Mouse (Mus musculus) urinary bladder, postnatal 10 days (tissue): Measurements from ENCODE around the gene Trim14.
"Not testable (repeated sequence)": the region's sequence is repeated elsewhere in the genome, so short reads cannot be mapped to it uniquely, and the experiment has no call there.

Experiments used
- DNase-seq: peaks from one replicate; pipeline ENCODE4 v3.0.0; 2022; ENCODE audit warnings: low spot score

Gene Trim14

DNA sequence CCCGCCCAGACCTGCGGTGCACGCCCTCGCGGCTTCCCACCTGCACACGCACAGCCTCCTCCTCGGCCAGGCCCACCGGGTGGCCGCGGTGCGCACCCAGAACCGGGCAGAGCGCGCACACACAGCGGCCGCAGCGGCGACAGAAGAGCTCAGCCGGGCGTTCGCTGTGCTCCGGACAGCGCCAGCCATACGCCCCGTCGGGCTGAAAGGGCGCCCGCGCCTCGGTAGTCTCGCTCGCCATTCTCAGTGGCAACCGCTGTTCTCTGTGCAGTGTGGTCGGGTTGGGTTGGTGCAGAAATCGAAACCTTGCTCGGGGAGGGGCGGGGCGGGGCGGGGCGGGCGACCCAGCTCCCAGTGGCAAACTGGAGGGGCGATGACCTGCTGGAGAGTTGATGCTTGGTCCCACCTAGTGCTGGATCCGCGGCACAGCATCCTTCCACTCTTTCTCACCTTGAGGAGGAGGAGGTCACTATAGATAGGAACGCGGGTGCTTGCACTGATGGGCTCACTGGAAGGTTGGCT, at the start of gene Trim14:
TSS of gene Trim14 (minus strand) at position 302 of the 522 bp plus-strand sequence.
- no peak for DNase-seq

DNA sequence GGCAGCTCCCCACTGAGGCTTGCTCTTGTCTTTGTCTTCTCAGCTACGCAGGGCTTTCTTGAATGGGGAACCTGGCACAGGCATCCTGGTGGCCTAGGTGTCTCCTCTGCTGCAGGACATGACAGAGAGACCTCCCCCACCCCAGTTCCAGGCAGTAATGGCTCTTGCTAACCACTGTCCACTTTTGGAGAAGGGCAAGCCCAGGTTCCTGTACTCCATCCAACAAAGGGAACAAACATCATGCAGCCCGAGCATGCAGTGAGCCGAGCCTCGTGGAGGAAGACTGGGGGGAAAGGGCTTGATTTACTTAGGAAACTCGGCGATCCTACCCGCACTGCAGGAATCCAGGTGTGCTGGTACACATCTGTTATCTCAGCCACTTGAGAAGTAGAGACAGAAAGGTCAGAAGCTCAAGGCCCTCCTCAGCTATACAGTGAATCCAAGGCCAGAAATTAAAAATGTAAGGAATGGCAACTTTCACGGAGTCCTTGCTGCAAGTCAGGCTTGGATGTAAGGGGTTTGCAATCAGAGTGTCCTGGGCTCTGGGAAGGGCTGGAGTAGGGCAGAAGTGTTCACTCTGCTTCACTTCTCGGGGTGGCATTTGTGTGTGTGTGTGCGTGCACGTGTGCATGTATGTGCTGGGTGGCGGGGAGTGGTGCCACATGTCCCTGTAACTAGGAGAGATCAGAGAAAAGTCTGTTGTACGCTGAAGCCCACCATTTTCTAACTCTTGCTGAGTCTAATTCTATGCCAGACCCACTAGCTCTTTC, 49.3 kb upstream of the Trim14 start:
- no peak for DNase-seq

DNA sequence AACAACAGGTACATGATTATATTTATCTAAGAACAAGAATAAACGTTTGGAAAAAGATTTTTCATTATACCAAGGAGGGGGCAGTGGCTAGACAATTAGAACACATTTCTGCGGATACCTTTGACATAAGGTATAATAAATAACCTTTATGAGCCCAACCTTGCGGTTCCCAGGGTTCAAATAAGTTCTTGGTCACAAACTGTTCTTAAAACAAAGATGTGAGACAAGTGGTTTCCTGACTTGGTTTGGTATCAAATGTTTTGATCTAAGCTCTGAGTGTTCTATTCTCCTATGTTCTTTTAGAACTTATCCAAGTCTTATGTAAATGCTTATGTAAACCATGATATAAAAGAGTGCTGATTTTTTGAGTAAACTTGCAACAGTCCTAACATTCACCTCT, 48.6 kb upstream of the Trim14 start:
- not testable (repeated sequence) for DNase-seq

DNA sequence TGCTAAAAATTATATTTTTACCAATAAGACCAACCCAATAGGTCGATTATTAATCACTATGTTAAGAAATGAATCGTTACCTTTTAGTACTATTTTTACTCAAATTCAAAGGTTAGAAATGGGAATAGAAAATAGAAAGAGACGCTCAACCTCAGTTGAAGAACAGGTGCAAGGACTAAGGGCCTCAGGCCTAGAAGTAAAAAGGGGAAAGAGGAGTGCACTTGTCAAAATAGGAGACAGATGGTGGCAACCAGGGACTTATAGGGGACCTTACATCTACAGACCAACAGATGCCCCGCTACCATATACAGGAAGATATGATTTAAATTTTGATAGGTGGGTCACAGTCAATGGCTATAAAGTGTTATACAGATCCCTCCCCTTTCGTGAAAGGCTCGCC, 48.1 kb upstream of the Trim14 start:
- DNase-seq = not testable (repeated sequence)

DNA sequence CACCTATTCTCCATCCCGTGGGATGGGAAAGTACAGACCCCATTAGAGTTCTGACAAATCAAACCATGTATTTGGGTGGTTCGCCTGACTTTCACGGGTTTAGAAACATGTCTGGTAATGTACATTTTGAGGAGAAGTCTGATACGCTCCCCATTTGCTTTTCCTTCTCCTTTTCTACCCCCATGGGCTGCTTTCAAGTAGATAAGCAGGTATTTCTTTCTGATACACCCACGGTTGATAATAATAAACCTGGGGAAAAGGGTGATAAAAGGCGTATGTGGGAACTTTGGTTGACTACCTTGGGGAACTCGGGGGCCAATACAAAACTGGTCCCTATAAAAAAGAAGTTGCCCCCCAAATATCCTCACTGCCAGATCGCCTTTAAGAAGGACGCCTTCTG, 46.1 kb upstream of the Trim14 start:
- DNase-seq = not testable (repeated sequence)

DNA sequence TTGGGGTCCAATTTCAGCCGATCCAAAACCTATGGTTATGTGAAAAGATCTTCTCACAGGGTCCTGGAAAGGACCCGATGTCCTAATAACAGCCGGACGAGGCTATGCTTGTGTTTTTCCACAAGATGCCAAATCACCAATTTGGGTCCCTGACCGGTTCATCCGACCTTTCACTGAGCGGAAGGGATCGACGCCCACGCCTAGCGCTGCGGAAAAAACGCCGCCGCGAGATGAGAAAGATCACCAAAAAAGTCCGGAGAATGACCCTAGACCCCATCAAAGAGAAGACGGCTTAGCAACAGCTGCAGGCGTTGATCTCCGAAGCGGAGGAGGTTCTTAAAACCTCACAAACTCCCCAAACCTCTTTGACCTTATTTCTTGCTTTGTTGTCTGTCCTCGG, 45.6 kb upstream of the Trim14 start:
- DNase-seq = not testable (repeated sequence)

DNA sequence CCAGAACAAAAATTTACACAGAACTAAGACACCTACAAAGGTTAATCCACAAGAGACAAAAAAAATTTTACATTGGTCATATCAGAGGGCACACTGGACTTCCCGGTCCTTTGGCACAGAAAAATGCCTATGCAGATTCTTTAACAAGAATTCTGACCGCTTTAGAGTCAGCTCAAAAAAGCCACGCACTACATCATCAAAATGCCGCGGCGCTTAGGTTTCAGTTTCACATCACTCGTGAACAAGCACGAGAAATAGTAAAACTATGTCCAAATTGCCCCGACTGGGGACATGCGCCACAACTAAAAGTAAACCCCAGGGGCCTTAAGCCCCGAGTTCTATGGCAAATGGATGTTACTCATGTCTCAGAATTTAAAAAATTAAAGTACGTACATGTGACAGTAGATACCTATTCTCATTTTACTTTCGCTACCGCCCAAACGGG, 44.9 kb upstream of the Trim14 start:
- DNase-seq = not testable (repeated sequence)

DNA sequence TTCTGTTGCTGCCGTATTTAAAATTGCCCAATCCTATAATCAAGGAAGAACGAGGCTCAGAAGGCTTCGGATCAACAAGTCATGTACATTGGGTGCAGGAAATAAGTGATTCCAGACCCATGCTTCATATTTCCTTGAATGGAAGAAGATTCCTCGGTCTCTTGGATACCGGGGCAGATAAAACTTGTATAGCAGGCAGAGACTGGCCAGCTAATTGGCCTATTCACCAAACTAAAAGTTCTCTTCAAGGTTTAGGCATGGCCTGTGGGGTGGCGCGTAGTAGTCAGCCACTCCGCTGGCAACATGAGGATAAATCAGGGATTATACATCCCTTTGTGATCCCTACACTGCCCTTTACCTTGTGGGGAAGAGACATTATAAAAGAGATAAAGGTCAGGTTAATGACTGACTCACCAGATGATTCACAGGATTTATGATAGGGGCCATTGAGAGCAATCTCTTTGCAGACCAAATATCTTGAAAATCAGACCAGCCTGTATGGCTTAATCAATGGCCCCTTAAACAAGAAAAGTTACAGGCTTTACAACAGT, 42.9 kb upstream of the Trim14 start:
- DNase-seq = not testable (repeated sequence)

DNA sequence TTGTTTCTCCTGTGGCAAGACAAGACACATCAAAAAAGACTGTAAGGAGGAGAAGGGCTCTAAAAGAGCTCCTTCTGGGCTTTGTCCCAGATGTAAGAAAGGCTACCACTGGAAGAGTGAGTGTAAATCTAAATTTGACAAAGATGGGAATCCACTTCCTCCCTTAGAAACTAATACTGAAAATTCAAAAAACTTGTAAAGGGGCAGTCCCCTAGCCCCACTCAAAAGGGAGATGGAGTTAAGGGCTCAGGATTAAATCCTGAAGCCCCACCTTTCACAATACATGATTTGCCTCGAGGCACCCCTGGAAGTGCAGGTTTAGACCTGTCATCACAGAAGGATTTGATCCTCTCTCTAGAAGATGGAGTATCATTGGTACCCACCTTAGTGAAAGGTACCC, 42.3 kb upstream of the Trim14 start:
- DNase-seq = no peak

DNA sequence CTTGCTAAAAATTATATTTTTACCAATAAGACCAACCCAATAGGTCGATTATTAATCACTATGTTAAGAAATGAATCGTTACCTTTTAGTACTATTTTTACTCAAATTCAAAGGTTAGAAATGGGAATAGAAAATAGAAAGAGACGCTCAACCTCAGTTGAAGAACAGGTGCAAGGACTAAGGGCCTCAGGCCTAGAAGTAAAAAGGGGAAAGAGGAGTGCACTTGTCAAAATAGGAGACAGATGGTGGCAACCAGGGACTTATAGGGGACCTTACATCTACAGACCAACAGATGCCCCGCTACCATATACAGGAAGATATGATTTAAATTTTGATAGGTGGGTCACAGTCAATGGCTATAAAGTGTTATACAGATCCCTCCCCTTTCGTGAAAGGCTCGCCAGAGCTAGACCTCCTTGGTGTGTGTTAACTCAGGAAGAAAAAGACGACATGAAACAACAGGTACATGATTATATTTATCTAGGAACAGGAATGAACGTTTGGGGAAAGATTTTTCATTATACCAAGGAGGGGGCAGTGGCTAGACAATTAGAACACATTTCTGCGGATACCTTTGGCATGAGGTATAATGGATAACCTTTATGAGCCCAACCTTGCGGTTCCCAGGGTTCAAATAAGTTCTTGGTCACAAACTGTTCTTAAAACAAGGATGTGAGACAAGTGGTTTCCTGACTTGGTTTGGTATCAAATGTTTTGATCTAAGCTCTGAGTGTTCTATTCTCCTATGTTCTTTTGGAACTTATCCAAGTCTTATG, 39.8 kb upstream of the Trim14 start:
- not testable (repeated sequence) for DNase-seq

DNA sequence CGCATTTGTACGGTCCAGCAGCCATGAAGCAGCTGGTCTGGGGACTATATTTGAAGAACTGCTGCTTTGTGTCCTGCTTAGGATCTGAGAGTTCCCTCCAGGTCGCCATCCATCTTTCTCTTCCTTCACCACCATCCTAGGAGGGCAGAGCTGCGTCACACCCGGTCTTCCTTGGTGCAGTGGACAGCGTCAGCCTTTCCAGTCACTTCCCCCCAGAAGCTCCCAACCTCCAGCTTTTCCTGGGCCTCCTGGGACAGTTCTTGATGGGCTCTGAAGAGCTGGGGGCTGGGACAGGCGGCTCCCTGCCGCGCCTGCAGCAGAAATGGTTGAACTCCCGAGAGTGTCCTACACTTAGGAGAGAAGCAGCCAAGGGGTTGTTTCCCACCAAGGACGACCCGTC, 38.9 kb upstream of the Trim14 start:
- no peak for DNase-seq

DNA sequence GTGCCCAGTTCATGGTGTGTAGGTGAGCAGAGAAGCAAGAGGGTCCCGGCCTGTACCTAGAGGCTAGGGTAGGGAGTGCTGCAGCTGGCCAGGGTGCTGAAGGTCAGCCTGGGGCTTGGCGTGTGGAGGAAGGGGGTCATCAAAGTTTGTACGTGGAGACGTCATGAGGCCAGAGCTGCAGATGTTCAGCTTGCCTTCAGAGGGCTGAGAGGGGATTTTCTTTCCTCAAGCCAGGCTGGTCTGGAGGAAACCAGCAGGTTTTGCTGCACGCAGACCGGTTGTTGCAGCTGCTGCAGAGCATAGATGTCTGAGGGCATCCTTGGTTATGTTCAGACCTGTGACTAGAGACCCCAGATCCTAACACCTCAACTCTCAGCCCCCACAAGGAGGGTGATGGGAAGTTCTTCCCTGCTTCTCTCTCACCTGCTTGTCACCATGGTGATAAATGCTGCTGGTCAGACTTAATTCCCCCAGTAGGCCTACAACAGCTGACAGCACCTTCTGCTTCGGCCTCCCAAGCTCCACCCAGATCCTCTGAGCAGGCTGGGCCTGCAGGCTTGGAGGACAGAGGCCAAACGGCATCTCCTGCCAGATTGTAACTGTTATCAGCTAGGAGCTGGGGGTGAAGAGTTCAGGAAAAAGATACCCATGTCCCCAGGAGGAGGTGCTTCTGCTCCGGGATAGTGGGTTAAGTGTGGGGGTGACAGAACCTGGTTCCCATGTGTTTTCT, 38.2 kb upstream of the Trim14 start:
- no peak for DNase-seq

DNA sequence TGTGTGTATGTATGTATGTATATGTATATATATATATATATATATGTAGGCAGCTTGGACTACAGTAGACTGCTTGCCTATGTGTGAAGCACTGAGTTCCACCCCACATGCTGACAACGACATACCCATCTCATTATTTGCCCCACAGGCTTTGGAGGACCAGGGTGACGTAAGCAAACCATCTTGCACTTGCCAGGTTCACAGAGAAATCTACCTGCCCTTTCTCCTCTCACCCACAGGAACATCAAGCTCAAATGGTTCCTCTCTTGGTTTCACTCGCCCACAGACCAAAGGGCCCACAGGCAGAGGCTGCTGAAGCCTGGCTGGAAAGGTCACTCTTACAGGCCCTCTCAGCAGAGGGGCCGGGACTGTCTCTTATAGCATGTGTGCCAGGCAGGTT, 36.7 kb upstream of the Trim14 start:
- no peak for DNase-seq

DNA sequence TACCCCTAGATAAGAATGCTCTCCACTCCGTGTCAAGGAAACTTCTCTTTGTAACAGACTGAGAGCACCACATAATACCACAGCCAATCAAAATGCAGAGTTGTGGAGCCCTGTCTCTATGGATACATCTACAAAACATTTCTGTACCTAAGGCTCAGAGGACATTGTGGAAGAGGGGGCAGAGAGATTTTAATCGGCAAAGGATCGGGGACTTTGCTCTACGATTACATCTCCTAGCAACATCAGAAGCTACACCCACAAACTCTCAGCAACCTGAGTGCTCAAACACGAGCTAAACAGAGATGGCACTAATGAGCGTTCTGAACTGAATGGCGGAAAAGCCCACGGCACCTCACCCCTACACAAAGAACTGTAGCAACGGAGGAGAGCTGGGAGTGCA, 35.8 kb upstream of the Trim14 start:
- no peak for DNase-seq

DNA sequence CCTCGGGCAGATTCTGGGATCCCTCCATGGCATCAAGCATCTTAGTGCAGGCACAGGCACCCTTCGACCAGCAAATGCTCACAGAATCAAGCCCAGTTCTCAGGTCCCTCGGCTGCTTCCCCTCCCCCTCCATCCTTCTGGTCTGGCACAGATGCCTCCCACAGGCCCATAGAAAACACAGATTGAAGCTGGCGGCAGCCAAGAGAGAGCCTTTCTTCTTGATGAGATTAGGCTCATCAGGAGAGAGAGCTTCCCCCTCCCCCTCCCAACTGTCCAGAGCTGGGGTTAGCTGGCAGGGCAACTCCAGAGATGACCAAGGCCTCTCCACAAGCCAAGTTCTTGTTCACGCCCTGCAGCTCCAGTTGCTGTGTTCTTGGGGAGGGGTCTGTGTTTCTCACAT, 33.7 kb upstream of the Trim14 start:
- no peak for DNase-seq

DNA sequence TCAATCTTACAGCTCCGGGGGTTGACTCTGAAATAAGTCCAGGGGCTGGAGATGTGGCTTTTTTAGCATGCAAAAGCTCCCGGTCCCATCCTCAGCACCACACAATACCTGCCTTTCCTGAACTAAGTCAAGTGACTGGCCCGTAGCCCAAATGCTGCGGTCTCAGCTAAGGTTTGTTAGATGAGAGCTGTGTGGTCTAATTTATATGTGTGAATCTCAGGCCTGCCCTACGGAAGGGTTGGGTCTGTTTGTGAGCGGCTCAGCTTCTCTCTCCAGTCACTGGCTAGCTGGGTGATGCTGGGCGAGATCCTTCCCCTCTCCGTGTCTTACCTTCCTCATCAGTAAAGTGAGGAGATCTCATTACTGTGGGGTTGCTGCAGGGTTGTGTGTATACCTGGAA, 32.2 kb upstream of the Trim14 start:
- DNase-seq = no peak

DNA sequence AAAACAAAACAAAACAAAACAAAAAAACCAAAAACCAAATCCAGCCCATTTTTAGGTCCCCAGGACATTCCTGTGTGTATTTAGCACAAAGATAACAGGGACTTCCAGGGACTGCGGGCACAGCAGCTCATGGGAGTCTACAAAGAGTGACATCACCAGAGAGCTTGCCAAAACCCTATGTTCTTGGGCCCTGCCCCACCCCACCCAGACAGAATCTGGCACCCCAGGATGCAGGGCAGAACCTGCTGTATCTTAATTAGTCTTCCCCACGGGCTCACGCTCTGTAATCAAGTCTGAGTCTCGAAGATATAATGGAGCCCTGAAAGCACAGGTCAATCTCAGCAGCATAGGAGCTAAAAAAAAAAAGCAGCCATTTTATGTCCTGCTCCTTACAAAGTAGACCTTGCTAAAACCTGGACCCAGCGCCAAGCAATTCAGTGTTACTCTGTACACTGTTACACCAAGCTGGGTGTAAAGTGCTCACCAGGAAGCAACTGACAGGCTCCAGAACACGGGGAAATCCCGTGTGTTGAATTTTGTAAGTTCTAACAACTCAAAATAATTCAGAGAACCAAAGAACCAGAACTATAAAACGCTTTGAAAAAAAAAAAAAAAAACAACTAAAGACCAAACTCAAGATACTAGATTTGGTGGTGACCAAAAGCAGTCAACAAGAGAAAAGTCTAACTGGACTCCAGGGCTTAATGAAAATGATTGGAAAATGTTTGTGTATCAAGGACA, 31.2 kb upstream of the Trim14 start:
- DNase-seq = no peak

DNA sequence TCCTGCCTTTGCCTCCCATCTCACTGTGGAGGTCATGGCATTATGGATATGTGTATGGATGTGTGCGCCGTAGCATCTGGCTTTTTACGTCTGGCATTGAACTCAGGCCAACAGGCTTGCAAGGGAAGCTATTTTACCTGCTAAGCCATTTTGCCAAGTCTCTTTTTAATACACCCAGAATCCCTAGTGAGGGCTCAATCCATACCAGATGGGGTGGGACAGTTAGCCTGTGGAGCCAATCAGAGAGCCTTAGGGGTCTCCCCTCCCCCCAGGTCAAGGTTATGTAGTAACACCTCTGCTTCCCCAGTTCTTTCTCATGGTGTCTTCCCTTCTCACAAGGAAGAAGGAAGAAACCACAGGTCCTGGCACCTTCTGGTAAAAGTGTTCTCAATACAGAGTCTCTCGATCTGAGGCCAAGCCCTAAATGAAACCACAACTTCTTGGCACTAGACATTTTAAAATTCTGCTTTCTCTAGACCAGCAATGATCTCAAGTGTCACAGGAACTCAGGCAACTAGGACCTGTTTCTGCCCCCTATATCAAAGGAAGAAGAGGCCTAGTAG, 29.5 kb upstream of the Trim14 start:
- no peak for DNase-seq

DNA sequence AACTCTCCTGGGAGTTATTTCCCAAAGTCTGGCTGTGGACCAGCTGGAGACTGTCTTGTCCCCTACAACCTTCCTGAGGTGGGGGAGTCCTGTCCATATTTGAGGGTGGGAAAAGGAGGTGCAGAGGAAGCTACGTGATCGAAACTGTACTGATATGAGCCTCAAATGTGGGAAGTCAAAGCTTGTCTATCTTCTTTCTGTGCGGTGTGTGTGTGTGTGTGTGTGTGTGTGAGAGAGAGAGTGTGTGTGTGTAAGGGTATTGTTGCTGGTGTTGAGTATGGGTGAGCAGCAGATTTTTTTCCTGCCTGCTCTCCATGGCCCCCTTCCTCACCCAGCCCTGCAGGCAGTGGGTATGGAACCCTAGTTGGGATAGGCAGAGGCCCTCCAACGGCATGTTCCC, 28.3 kb upstream of the Trim14 start:
- no peak for DNase-seq

DNA sequence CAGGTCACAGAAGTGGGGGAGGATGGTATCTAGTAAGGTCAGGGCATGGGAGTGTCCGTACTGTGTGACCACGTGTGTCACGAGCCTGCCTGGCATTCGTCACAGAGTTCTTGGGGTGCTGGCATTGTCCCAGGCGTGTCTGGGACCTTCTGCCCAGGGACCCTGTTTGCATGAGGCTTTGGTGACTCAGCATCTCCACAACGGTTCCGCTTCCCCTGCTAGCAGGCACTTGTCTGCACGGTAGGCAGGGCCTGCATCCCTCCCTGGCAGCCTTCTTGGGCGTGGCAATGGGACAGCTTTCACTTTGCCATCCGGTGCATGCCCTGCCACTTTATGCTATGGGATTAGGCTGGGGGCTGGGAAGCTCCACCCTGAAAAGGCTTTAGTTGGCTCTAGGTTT, 27.9 kb upstream of the Trim14 start:
- peak; percentile 22 for DNase-seq

DNA sequence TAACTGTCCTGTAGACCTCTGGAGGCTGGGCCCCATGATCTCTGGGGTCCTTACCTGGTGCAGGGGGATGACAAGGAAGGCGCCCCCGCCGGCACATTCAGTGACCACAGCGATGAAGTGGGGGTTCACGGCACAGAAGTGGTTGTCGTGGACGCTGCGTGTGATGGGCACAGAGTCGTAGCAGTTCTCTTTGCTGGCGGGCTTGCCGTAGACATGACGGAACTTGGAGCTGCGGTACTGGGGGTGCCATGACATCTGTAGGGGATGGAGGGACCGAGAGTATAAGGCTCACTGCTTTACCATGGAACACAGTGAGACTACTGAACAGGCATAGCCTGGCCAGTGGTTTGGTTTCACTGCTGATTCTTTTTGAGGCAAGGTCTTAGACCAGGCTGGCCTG, 26.9 kb upstream of the Trim14 start:
- DNase-seq = no peak
